Mouse (Mus musculus) kidney, adult 2 months (tissue): ENCODE data around the gene C2cd4d. TPM values are rescaled to one million over a fixed set of nuclear protein-coding genes. Genes with fewer than 3 reads are reported as not detected.

Experiments
- DNase-seq: peaks from one replicate; pipeline ENCODE4 v3.0.0; 2021
- H3K27ac ChIP-seq: fragments of 200-500 bp; 2 replicates; pipeline ENCODE4 v1.5.1; 2012; ENCODE audit warnings: low read depth, low read length, control low read depth, inconsistent platforms; ENCODE audit not compliant: insufficient read depth
- H3K27me3 ChIP-seq: fragments of 200-500 bp; replicated peaks from 2 replicates; pipeline ENCODE4 v1.6.1; 2012; ENCODE audit warnings: mild to moderate bottlenecking, moderate library complexity, low read length, inconsistent platforms; ENCODE audit not compliant: control insufficient read depth, insufficient read depth
- H3K36me3 ChIP-seq: fragments of 200-500 bp; 2 replicates; pipeline ENCODE4 v1.6.1; 2012; ENCODE audit warnings: mild to moderate bottlenecking, moderate library complexity, low read length, inconsistent platforms; ENCODE audit not compliant: control insufficient read depth, insufficient read depth
- H3K4me1 ChIP-seq: fragments of 200-500 bp; 2 replicates; pipeline ENCODE4 v1.6.1; 2011; ENCODE audit warnings: low read length; ENCODE audit not compliant: control insufficient read depth, insufficient read depth
- H3K4me3 ChIP-seq: fragments of 200-500 bp; 2 replicates; pipeline ENCODE4 v1.5.1; 2011; ENCODE audit warnings: mild to moderate bottlenecking, low read depth, low read length, control low read depth; ENCODE audit not compliant: insufficient read depth
- CTCF ChIP-seq: fragments of 200-500 bp; conservative IDR thresholded peaks from 2 replicates; pipeline ENCODE4 v1.5.1; 2011; ENCODE audit warnings: low read depth, mild to moderate bottlenecking, control low read depth, low read length, moderate library complexity, mixed read lengths; ENCODE audit not compliant: insufficient read depth, insufficient read length
- POLR2A ChIP-seq: fragments of 200-500 bp; IDR thresholded peaks from one replicate; pipeline ENCODE4 v1.6.1; 2011; ENCODE audit warnings: low read depth, low read length, control low read depth
- WGBS: fragments of 180-500 bp; shearing (Covaris S2); methylation state at CpG from one replicate; pipeline ENCODE4 v1.1.7; 2018; 5-methylcytosine and 5-hydroxymethylcytosine counted together
- polyA plus RNA-seq: library from polyadenylated mRNA; depleted of rRNA; stranded (reverse); fragments of >200 nt; gene quantifications from 2 replicates; pipeline ENCODE4 v1.2.3, GENCODE M21; 2012

Gene C2cd4d
- polyA plus RNA-seq, 1 experiment, result 0.86 TPM

GRCm38 (mm10) chr3:94388047-94388446 is 25.8 kb downstream of the C2cd4d start:
- DNase-seq, result no peak
- no peak overlapping the region for H3K4me3 ChIP-seq
- H3K36me3 ChIP-seq, result no peaks in the 10 kb centered on the region; the same call in 1 of the 2 replicates
- no peaks in the 10 kb centered on the region for H3K27me3 ChIP-seq
- TF ChIP-seq CTCF, result no peak
- TF ChIP-seq POLR2A, result no peak
- WGBS, result 69% methylated on average over 5 of the region's 5 CpGs
- no peak overlapping the region for H3K27ac ChIP-seq
- H3K4me1 ChIP-seq, result no peaks in the 10 kb centered on the region

GRCm38 (mm10) chr3:94389420-94389819 is 27.2 kb downstream of the C2cd4d start:
- Histone ChIP-seq H3K4me1 (no peaks in the 10 kb centered on the region), H3K27ac (no peak overlapping the region), H3K4me3 (no peak overlapping the region), H3K27me3 (no peaks in the 10 kb centered on the region), H3K36me3 (no peaks in the 10 kb centered on the region; the same call in 1 of the 2 replicates)
- no peak for TF ChIP-seq POLR2A
- no peak for TF ChIP-seq CTCF
- no peak for DNase-seq
- WGBS, result 97% methylated on average over 16 of the region's 16 CpGs

GRCm38 (mm10) chr3:94391001-94391400 is 28.8 kb downstream of the C2cd4d start:
- Histone ChIP-seq H3K36me3 (no peaks in the 10 kb centered on the region; the same call in 1 of the 2 replicates), H3K27ac (no peak overlapping the region), H3K4me1 (no peaks in the 10 kb centered on the region), H3K27me3 (no peaks in the 10 kb centered on the region), H3K4me3 (no peak overlapping the region)
- TF ChIP-seq CTCF (no peak), POLR2A (no peak)
- 83% methylated on average over 5 of the region's 5 CpGs for WGBS
- no peak for DNase-seq

GRCm38 (mm10) chr3:94392128-94392527 is 29.9 kb downstream of the C2cd4d start:
- TF ChIP-seq CTCF (no peak), POLR2A (no peak)
- 61% methylated on average over 2 of the region's 2 CpGs for WGBS
- Histone ChIP-seq H3K36me3 (no peaks in the 10 kb centered on the region; the same call in 1 of the 2 replicates), H3K4me1 (no peaks in the 10 kb centered on the region), H3K27me3 (no peaks in the 10 kb centered on the region), H3K27ac (peak overlapping the region; percentile 44; the same call in 1 of the 2 replicates), H3K4me3 (no peak overlapping the region)
- DNase-seq, result no peak

GRCm38 (mm10) chr3:94393049-94393448 is 30.8 kb downstream of the C2cd4d start:
- H3K4me1 ChIP-seq, result no peaks in the 10 kb centered on the region
- TF ChIP-seq POLR2A (no peak), CTCF (no peak)
- no peak for DNase-seq
- H3K36me3 ChIP-seq, result no peaks in the 10 kb centered on the region; the same call in 1 of the 2 replicates
- H3K4me3 ChIP-seq, result no peak overlapping the region
- H3K27me3 ChIP-seq, result no peaks in the 10 kb centered on the region
- WGBS, result 76% methylated on average over 4 of the region's 4 CpGs
- H3K27ac ChIP-seq, result no peak overlapping the region

- no peak overlapping the region for H3K4me3 ChIP-seq
- no peaks in the 10 kb centered on the region for H3K27me3 ChIP-seq
- H3K27ac ChIP-seq, result no peak overlapping the region
- H3K36me3 ChIP-seq, result no peaks in the 10 kb centered on the region; the same call in 1 of the 2 replicates
- 80% methylated on average over 1 of the region's 1 CpGs for WGBS
- no peak for DNase-seq
- no peaks in the 10 kb centered on the region; the same call in 1 of the 2 replicates for H3K4me1 ChIP-seq
- no peak for TF ChIP-seq CTCF
- no peak for TF ChIP-seq POLR2A
Measured at GRCm38 (mm10) chr3:94396336-94396735, 34.1 kb downstream of the C2cd4d start.

GRCm38 (mm10) chr3:94396851-94397250 is 34.6 kb downstream of the C2cd4d start:
- 85% methylated on average over 4 of the region's 4 CpGs for WGBS
- H3K4me1 ChIP-seq, result no peaks in the 10 kb centered on the region; the same call in 1 of the 2 replicates
- H3K36me3 ChIP-seq, result no peaks in the 10 kb centered on the region; the same call in 1 of the 2 replicates
- H3K27me3 ChIP-seq, result no peaks in the 10 kb centered on the region
- DNase-seq, result no peak
- TF ChIP-seq POLR2A (no peak), CTCF (no peak)
- H3K27ac ChIP-seq, result no peak overlapping the region
- no peak overlapping the region for H3K4me3 ChIP-seq

GRCm38 (mm10) chr3:94398217-94398616 is 36.0 kb downstream of the C2cd4d start, which contains the start of gene Lingo4:
Lingo4 (plus strand) TSS chr3:94398517.
- H3K27me3 ChIP-seq, result no peaks in the 10 kb centered on the region
- WGBS, result 77% methylated on average over 6 of the region's 6 CpGs
- H3K4me3 ChIP-seq, result no peak within 1 kb of the TSS
- DNase-seq, result no peak
- H3K36me3 ChIP-seq, result no peaks in the 10 kb centered on the region; the same call in 1 of the 2 replicates
- H3K27ac ChIP-seq, result no peak within 1 kb of the TSS
- no peaks in the 10 kb centered on the region; the same call in 1 of the 2 replicates for H3K4me1 ChIP-seq
- TF ChIP-seq POLR2A, result no peak
- TF ChIP-seq CTCF, result no peak
